Mouse (Mus musculus) lung, adult 2 months (tissue): Measurements from ENCODE around the gene Pdzrn3.

ENCODE experiments used
- CTCF ChIP-seq: fragments of 200-500 bp; IDR thresholded peaks from 2 replicates; pipeline ENCODE4 v1.5.1; 2011; ENCODE audit warnings: mild to moderate bottlenecking, low read length, control low read depth; ENCODE audit not compliant: insufficient read depth
- POLR2A ChIP-seq: fragments of 200-500 bp; IDR thresholded peaks from 2 replicates; pipeline ENCODE4 v1.6.1; 2011; ENCODE audit warnings: low read depth, mild to moderate bottlenecking, control low read depth, low read length, borderline replicate concordance; ENCODE audit errors: extremely low read depth

- no peak for TF ChIP-seq CTCF
- TF ChIP-seq POLR2A, result no peak
Observed at GRCm38 (mm10) chr6:101327741-101328140, 50.0 kb downstream of the Pdzrn3 start.
